Mouse (Mus musculus) heart, adult 11 months (tissue): ENCODE measurements at regions not wholly inside any gene's neighbourhood (a gene's known extent, or its start where the extent isn't known, plus 50 kb on each side); places are given as distances from the start of the nearest gene placed in this dataset.

Source experiments
- DNase-seq: peaks from one replicate; pipeline ENCODE4 v3.0.0; 2022

DNA sequence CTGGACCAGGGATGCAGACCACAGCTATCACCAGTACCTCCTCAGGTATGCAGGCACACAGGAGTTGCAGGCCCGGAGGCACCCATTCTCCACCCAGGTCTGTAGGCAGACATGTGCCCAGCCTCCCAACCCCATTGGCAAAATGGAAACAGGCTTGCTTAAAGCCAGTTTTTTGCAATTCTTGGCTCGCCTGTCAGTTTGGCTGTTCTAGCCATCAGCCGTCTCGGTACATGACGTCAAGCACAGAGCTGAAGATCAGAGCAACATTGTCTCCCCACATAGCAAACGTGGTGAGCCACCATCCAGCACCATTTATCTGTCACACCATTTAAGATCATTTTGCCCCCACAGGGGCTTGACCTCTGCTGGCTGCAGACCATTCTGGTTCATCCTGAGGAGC, 196.1 kb upstream of the Cops8 start:
- DNase-seq = no peak

GRCm38 (mm10) chr1:90408504-90409215, 194.1 kb upstream of the Cops8 start:
- DNase-seq = no peak

GRCm38 (mm10) chr1:90409236-90409635, 193.5 kb upstream of the Cops8 start:
- no peak for DNase-seq

- DNase-seq = peak; percentile 97
Measured at GRCm38 (mm10) chr1:90412511-90413045, 190.2 kb upstream of the Cops8 start.

- no peak for DNase-seq
Measured at GRCm38 (mm10) chr1:90414751-90415150, 188.0 kb upstream of the Cops8 start.

DNA sequence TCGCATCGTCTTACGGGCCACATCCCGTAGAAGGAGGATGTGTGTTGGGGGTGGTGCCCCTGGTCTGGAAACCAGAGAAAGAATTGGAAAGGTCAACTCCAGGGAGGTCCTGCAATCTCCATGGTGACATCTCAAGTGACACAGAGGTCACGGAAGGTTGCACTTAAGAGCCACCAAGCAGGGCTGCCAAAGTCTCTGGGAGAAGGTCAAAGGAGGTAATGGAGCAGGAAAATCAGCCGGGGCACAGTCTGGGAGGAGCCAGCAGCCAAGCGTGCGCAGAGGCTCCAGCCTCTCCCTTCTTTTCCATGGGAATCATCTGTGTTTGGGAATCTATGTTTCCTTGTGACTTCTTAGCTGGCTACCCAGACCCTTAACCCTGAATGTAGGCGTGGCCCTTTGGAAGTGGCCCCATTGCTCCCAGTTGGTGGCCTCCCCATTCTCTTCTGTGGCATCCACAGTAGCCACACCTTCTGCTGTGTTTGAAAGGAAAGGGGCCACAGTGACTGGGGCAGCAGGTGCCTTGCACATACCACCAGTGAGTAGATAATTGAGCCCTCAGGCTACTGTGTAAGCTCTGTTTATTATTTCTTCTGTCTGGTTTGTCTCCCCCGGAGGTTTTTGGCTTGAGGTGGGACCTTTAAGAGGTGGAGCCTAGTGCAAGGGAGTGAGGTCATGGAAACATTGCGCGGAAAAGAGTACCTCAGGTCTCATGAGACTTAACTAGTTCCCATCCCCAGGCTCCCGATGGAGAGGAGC, 178.5 kb upstream of the Cops8 start:
- peak; percentile 95 for DNase-seq

GRCm38 (mm10) chr1:90428334-90428733, 174.4 kb upstream of the Cops8 start:
- no peak for DNase-seq

GRCm38 (mm10) chr1:90428774-90429173, 174.0 kb upstream of the Cops8 start:
- DNase-seq = no peak

DNA sequence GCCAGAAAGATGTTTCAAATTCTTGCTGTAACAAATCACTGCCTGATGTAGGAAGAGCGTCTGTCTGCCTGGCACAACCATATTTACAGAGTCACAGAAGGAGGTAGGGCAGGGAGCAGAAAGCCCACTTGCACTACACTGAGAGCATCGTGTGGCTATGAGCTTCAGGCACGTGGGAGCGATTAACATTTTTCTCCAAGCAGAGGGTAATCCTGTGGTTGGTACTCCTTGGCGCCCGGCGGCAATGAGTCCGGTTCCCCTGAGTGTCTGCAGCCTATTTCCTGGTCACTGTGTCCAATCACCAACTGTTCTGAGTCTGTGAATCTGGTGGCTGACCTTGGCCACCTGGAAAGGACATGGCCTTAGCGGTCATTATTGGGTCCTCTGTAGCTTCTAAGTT, 172.3 kb upstream of the Cops8 start:
- DNase-seq = no peak

- DNase-seq = no peak
Measured at GRCm38 (mm10) chr1:90431783-90432182, 171.0 kb upstream of the Cops8 start.

- DNase-seq = no peak
Measured at GRCm38 (mm10) chr1:90433911-90434310, 168.9 kb upstream of the Cops8 start.

- no peak for DNase-seq
Measured at GRCm38 (mm10) chr1:90440638-90441037, 162.1 kb upstream of the Cops8 start.

GRCm38 (mm10) chr1:90441134-90441868, 161.5 kb upstream of the Cops8 start:
- no peak for DNase-seq

GRCm38 (mm10) chr1:90442250-90443240, 160.2 kb upstream of the Cops8 start:
- DNase-seq = no peak

DNA sequence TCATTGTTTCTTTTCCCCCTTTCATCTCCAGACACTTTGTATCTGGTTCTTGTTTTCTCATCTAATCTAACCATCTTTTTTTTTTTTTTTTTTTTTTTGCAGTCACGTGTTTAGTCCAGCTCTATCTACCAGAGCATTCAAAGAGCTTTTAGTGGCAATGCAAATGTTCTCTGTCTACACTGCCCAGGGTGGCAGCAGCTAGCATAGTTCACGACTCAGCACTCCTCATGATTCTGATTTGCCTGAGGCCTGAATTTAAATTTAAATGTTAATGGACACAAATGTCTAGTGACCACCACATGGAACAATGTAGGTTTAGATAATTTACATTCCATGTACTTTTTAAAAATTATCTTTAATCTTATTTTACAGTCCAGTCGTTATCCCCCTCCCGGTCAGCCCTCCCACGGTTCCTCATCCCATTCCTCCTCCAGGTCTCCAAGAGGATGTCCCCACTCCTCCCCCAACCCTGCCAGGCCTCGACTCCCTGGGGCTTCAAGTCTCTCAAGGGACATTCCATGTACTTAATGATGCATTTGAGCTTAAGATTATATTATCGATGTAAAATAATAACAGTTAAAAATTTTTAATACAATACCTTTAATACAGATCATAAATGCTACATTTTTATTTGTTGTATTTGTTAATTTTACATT, 153.1 kb upstream of the Cops8 start:
- no peak for DNase-seq

- DNase-seq = no peak
Measured at GRCm38 (mm10) chr1:90451942-90452557, 150.7 kb upstream of the Cops8 start.

DNA sequence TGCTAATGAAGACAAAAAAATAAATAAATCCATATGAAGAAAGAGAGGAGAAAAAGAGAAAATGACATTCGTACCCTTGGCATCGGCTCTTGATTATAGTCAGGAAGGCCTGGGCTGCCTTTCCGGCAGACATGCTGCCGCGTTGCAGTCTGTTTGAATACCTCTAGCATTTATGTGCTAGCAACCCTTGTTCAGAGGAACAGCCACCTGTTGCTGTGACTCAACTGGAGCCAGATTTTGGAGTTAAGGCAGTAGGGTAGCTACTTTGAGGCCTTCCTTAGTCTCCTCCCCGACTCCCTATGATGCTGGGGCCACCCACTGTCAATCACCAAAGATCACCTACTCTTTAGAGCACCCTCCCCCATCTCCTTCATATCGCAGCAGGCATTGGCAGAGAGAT, 148.5 kb upstream of the Cops8 start:
- no peak for DNase-seq

- no peak for DNase-seq
Measured at GRCm38 (mm10) chr1:90457396-90457795, 145.4 kb upstream of the Cops8 start.

- DNase-seq = no peak
Measured at GRCm38 (mm10) chr1:90458176-90458575, 144.6 kb upstream of the Cops8 start.

- no peak for DNase-seq
Measured at GRCm38 (mm10) chr1:90461699-90462098, 141.1 kb upstream of the Cops8 start.

DNA sequence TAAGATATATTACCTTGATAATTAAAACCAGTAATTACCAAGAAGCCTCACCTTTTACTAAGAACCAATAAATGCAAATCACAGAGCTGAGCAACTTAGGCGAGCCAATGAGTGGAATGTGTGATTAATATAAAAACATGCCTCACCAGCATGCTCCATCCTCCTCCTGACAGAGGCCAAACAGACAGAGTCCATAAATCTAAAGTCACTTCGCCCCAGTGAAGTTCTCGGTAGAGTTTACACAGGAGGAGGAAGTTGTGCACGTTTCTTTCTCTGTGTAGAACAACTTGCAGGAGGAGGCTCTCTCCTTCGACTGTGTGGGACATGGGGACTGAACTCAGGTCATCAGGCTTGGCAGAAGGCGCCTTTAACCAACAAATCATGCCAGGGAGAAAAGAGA, 139.5 kb upstream of the Cops8 start:
- DNase-seq = no peak
